Mouse (Mus musculus) liver, embryonic 15.5 days (tissue): Measurements from ENCODE around the gene Psmb11. TPM values are rescaled to one million over a fixed set of nuclear protein-coding genes. Genes with fewer than 3 reads are reported as not detected.
A peak's percentile ranks its signal among the peaks of the same experiment; 100 is the strongest.

Experiments
- ATAC-seq: fragments of 200-750 bp; cut with Nextera tagmentation; 2 replicates; pipeline ENCODE4 v1.8.0; 2017; ENCODE audit warnings: moderate number of reproducible peaks, mild to moderate bottlenecking, moderate library complexity; ENCODE audit not compliant: insufficient read depth
- H3K27ac ChIP-seq: fragments of 300-500 bp; sonication (generic); replicated peaks from 2 replicates; pipeline ENCODE4 v1.5.1; 2015; ENCODE audit warnings: mild to moderate bottlenecking, inconsistent platforms
- H3K27me3 ChIP-seq: fragments of 300-500 bp; sonication (generic); 2 replicates; pipeline ENCODE4 v1.6.1; 2015; ENCODE audit warnings: mild to moderate bottlenecking, inconsistent platforms
- H3K36me3 ChIP-seq: fragments of 300-500 bp; sonication (generic); replicated peaks from 2 replicates; pipeline ENCODE4 v1.6.1; 2015; ENCODE audit warnings: moderate library complexity, mild to moderate bottlenecking, inconsistent platforms
- H3K4me1 ChIP-seq: fragments of 300-500 bp; sonication (generic); replicated peaks from 2 replicates; pipeline ENCODE4 v1.6.1; 2015; ENCODE audit warnings: inconsistent platforms
- H3K4me2 ChIP-seq: fragments of 300-500 bp; sonication (generic); 2 replicates; pipeline ENCODE4 v1.6.1; 2015; ENCODE audit warnings: moderate library complexity, mild to moderate bottlenecking, inconsistent platforms
- H3K4me3 ChIP-seq: fragments of 300-500 bp; sonication (generic); replicated peaks from 2 replicates; pipeline ENCODE4 v1.5.1; 2015; ENCODE audit warnings: mild to moderate bottlenecking, inconsistent platforms
- H3K9ac ChIP-seq: fragments of 300-500 bp; sonication (generic); 2 replicates; pipeline ENCODE4 v1.6.1; 2015; ENCODE audit warnings: moderate library complexity, mild to moderate bottlenecking, inconsistent platforms
- H3K9me3 ChIP-seq: fragments of 300-500 bp; sonication (generic); replicated peaks from 2 replicates; pipeline ENCODE4 v1.6.1; 2016; ENCODE audit warnings: inconsistent platforms
- WGBS: fragments of 180-500 bp; shearing (Covaris S2); methylation state at CpG from one replicate; pipeline ENCODE4 v1.1.7; 2015; ENCODE audit warnings: mixed read lengths; ENCODE audit not compliant: insufficient replicate concordance; 5-methylcytosine and 5-hydroxymethylcytosine counted together
- polyA plus RNA-seq: library from polyadenylated mRNA; unstranded; fragments of >200 nt; fragmentation: Nextera tagmentation; extraction: Ambion mirVana; gene quantifications from 2 replicates; pipeline ENCODE4 v1.2.1, GENCODE M21; 2015

The Psmb11 gene
- polyA plus RNA-seq, 1 experiment from 2014 or later, result not detected

DNA sequence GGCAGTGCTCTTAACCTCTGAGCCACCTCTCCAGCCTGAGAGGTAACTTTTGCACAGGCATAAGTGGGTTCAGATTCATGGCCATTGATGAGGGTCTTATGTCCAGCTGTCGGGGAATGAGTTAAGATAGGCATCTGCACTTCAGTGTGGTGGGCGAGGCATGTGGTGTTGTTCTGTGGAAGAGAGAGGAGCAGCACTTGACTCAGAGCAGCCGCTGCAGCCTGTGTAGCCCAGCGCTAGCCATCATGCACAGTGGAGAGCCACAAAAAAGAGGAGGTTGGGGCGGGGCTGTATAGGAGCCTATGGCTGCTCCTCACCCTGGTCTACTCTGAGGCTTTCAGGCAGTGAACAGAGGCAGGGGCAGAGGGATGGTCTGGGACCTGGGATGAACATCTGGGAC, 6.9 kb downstream of the Psmb11 start:
- peaks cover 6% of the 10 kb centered on the region for H3K4me1 ChIP-seq
- H3K9me3 ChIP-seq, result no peaks in the 10 kb centered on the region
- WGBS, result 45% methylated on average over 5 of the region's 5 CpGs
- no peak overlapping the region for H3K4me3 ChIP-seq
- no peak for ATAC-seq
- H3K27me3 ChIP-seq, result peaks cover 17% of the 10 kb centered on the region
- 0 out of 2 replicates have a peak, but pooled peaks cover 7% of the 10 kb centered on the region for H3K36me3 ChIP-seq
- H3K4me2 ChIP-seq, result no peak overlapping the region
- no peak overlapping the region for H3K9ac ChIP-seq
- H3K27ac ChIP-seq, result no peak overlapping the region

GRCm38 (mm10) chr14:54629797-54630196, 8.6 kb downstream of the Psmb11 start:
- H3K9me3 ChIP-seq, result no peaks in the 10 kb centered on the region
- H3K27me3 ChIP-seq, result peaks cover 16% of the 10 kb centered on the region
- 56% methylated on average over 2 of the region's 2 CpGs for WGBS
- no peak overlapping the region for H3K4me2 ChIP-seq
- 0 out of 2 replicates have a peak, but pooled peaks cover 7% of the 10 kb centered on the region for H3K36me3 ChIP-seq
- H3K4me3 ChIP-seq, result no peak overlapping the region
- no peak overlapping the region for H3K9ac ChIP-seq
- ATAC-seq, result no peak
- H3K4me1 ChIP-seq, result no peaks in the 10 kb centered on the region
- no peak overlapping the region for H3K27ac ChIP-seq

DNA sequence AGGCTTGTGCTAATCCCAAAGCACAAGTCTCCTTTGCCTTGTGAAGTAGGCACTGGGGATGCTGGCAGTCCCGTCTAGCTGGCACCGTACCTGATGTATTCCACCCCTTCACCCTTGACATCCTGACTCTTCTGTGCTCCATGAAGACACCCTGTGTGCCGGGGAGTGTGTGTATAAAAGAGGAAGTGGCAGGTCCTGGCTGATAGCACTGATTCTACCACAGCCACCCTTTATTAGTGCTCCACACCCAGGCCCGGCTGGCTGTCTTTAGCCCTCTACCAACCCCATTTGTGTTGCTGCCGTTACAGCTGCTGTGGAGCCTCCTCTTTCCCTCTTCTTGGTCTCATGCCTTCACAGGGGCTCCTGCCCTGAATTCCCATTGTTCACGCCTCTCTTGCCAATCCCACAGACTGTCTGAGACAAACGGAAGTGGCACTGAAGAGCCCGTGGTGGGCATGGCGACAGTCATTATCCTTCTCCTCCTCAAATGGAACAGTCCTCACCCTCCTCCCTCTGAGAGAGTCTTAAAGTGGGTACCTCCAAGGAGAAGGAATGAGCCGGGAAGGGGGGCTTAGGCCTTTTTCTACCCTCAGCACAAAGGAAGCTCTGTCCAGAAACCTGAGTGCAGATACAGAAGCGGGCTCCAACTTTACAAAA, 9.5 kb downstream of the Psmb11 start:
- 0 out of 2 replicates have a peak, but pooled peaks cover 7% of the 10 kb centered on the region for H3K36me3 ChIP-seq
- no peak overlapping the region for H3K27ac ChIP-seq
- H3K9ac ChIP-seq, result no peak overlapping the region
- H3K27me3 ChIP-seq, result peaks cover 7% of the 10 kb centered on the region; the same call in 1 of the 2 replicates
- H3K4me1 ChIP-seq, result no peaks in the 10 kb centered on the region
- no peak for ATAC-seq
- no peaks in the 10 kb centered on the region for H3K9me3 ChIP-seq
- no peak overlapping the region for H3K4me2 ChIP-seq
- WGBS, result 49% methylated on average over 11 of the region's 11 CpGs
- no peak overlapping the region for H3K4me3 ChIP-seq

- H3K9me3 ChIP-seq, result no peaks in the 10 kb centered on the region
- H3K4me2 ChIP-seq, result no peak overlapping the region
- no peaks in the 10 kb centered on the region for H3K4me1 ChIP-seq
- 57% methylated on average over 4 of the region's 4 CpGs for WGBS
- no peak overlapping the region for H3K4me3 ChIP-seq
- H3K27ac ChIP-seq, result no peak overlapping the region
- ATAC-seq, result no peak
- H3K27me3 ChIP-seq, result peaks cover 2% of the 10 kb centered on the region; the same call in 1 of the 2 replicates
- H3K9ac ChIP-seq, result no peak overlapping the region
- 0 out of 2 replicates have a peak, but pooled peaks cover 7% of the 10 kb centered on the region for H3K36me3 ChIP-seq
Observed at GRCm38 (mm10) chr14:54631240-54631599, 10.0 kb downstream of the Psmb11 start.

DNA sequence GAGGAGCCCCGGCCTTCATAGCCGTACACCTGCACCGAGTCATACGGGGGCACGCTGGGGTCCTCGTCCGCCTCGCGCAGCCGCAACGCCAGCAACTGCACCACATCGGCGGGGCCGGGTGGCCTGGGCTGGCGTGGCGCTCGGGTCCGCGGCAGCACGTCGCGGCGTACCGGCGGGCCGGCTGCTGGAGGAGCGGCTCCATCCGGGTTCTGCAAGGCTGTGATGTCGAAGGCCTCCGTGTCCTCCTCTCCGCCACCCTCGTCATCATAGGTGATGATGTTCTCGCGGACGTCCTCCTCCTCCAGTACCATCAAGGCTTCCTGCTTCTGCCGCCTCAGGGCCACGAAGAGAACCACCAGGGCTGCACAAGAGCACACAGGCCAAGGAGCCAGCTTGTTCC, 11.0 kb downstream of the Psmb11 start:
- 89% methylated on average over 37 of the region's 37 CpGs for WGBS
- Histone ChIP-seq H3K27ac (no peak overlapping the region), H3K4me3 (no peak overlapping the region), H3K36me3 (0 out of 2 replicates have a peak, but pooled peaks cover 7% of the 10 kb centered on the region), H3K27me3 (no peaks in the 10 kb centered on the region; the same call in 1 of the 2 replicates), H3K9me3 (no peaks in the 10 kb centered on the region), H3K9ac (no peak overlapping the region), H3K4me1 (no peaks in the 10 kb centered on the region), H3K4me2 (no peak overlapping the region)
- no peak for ATAC-seq

- H3K4me1 ChIP-seq, result no peaks in the 10 kb centered on the region
- H3K4me2 ChIP-seq, result no peak overlapping the region
- H3K36me3 ChIP-seq, result 0 out of 2 replicates have a peak, but pooled peaks cover 7% of the 10 kb centered on the region
- WGBS, result 59% methylated on average over 4 of the region's 4 CpGs
- H3K27ac ChIP-seq, result no peak overlapping the region
- H3K4me3 ChIP-seq, result no peak overlapping the region
- H3K27me3 ChIP-seq, result peaks cover under 1% of the 10 kb centered on the region
- no peaks in the 10 kb centered on the region for H3K9me3 ChIP-seq
- no peak overlapping the region for H3K9ac ChIP-seq
- ATAC-seq, result no peak
Observed at GRCm38 (mm10) chr14:54634182-54634581, 12.9 kb downstream of the Psmb11 start.

GRCm38 (mm10) chr14:54636954-54637353, 15.7 kb downstream of the Psmb11 start:
- H3K4me1 ChIP-seq, result peaks cover 15% of the 10 kb centered on the region
- 41% methylated on average over 8 of the region's 8 CpGs for WGBS
- H3K4me3 ChIP-seq, result no peak overlapping the region
- no peak for ATAC-seq
- H3K36me3 ChIP-seq, result peaks cover 6% of the 10 kb centered on the region
- H3K9me3 ChIP-seq, result no peaks in the 10 kb centered on the region
- no peak overlapping the region for H3K9ac ChIP-seq
- H3K4me2 ChIP-seq, result no peak overlapping the region
- no peak overlapping the region for H3K27ac ChIP-seq
- peaks cover 22% of the 10 kb centered on the region for H3K27me3 ChIP-seq

- Histone ChIP-seq H3K9ac (no peak overlapping the region), H3K27me3 (peaks cover 22% of the 10 kb centered on the region), H3K27ac (no peak overlapping the region), H3K4me1 (peaks cover 15% of the 10 kb centered on the region), H3K9me3 (no peaks in the 10 kb centered on the region), H3K4me3 (no peak overlapping the region), H3K4me2 (no peak overlapping the region), H3K36me3 (peaks cover 14% of the 10 kb centered on the region)
- WGBS, result 67% methylated on average over 5 of the region's 5 CpGs
- no peak for ATAC-seq
Observed at GRCm38 (mm10) chr14:54638210-54638609, 17.0 kb downstream of the Psmb11 start.

DNA sequence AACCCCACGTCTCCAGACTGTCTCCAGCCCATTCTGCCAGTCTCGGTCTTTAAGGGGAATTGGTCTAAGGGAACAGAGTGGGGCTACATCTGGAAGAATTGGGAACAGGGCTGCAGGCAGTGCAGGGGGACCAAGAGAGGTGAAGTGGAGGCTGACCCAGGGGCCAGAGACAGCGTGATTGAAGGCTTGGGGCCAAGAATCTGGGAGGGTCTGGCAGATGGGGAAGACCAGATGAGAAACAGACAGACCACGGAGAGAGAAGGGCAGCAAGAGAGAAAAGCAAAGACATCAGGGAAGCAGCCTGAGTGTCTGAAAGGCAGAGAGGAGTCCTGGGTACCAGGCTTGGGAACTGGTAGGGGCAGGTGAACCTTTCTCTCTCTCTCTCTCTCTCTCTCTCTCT, 18.9 kb downstream of the Psmb11 start:
- Histone ChIP-seq H3K4me1 (peaks cover 15% of the 10 kb centered on the region), H3K9ac (no peak overlapping the region), H3K27me3 (peaks cover 22% of the 10 kb centered on the region), H3K4me3 (no peak overlapping the region), H3K27ac (no peak overlapping the region), H3K36me3 (peaks cover 33% of the 10 kb centered on the region), H3K9me3 (no peaks in the 10 kb centered on the region), H3K4me2 (no peak overlapping the region)
- ATAC-seq, result no peak
- 42% methylated on average over 4 of the region's 4 CpGs for WGBS

DNA sequence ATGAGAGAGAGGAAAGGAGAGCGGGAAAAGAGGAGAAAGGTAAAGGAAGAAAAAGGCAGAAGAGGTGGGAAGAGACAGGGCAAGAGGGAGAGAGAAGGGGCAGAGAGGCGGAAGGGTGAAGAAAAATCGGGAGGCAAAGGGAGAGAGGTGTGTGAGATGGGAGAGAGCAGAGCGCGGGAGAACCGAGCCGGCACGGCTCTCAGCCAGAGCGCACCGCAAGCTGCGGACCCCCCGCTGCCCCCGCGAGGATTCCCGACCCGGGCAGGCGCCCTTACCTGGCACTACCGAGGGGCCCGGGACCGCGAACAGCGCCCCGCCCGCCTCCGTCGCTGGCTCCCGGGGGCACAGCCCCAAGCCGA, 19.7 kb downstream of the Psmb11 start, which contains the start of gene Gm17606:
TSS of gene Gm17606 (plus strand) at position 7 of the 359 bp plus-strand sequence.
- peaks cover 22% of the 10 kb centered on the region for H3K27me3 ChIP-seq
- peak within 1 kb of the TSS; percentile 99 for H3K4me2 ChIP-seq
- ATAC-seq, result no peak
- H3K9me3 ChIP-seq, result no peaks in the 10 kb centered on the region
- H3K36me3 ChIP-seq, result peaks cover 41% of the 10 kb centered on the region
- peak within 1 kb of the TSS; percentile 69 for H3K9ac ChIP-seq
- H3K4me1 ChIP-seq, result peaks cover 15% of the 10 kb centered on the region
- peak within 1 kb of the TSS; percentile 72 for H3K4me3 ChIP-seq
- WGBS, result 2% methylated on average over 28 of the region's 28 CpGs
- peak within 1 kb of the TSS; percentile 72 for H3K27ac ChIP-seq

- Histone ChIP-seq H3K27ac (peak within 1 kb of the TSS; percentile 72), H3K9ac (peak within 1 kb of the TSS; percentile 69)
- ATAC-seq, result peak; percentile 91
Observed at GRCm38 (mm10) chr14:54641305-54641969, 20.2 kb downstream of the Psmb11 start, which contains the start of gene Cdh24. Gene Cdh24, minus strand, starts transcription at chr14:54641364.

More at GRCm38 (mm10) chr14:54641305-54641969, 20.2 kb downstream of the Psmb11 start, which contains the start of gene Cdh24:
- Histone ChIP-seq H3K27me3 (peaks cover 22% of the 10 kb centered on the region), H3K4me3 (peak within 1 kb of the TSS; percentile 72), H3K36me3 (peaks cover 46% of the 10 kb centered on the region), H3K4me2 (peak within 1 kb of the TSS; percentile 99), H3K4me1 (peaks cover 15% of the 10 kb centered on the region), H3K9me3 (no peaks in the 10 kb centered on the region)
- under 1% methylated on average over 47 of the region's 52 CpGs for WGBS
